Mouse (Mus musculus) kidney, postnatal 4 days (tissue): ENCODE results near the gene Acadm.

Source experiments
- DNase-seq, 2 experiments: peaks; one replicate each; pipeline ENCODE4 v3.0.0; 2021; ENCODE audit warnings: mixed read lengths in 2 of 2

Acadm gene

DNA sequence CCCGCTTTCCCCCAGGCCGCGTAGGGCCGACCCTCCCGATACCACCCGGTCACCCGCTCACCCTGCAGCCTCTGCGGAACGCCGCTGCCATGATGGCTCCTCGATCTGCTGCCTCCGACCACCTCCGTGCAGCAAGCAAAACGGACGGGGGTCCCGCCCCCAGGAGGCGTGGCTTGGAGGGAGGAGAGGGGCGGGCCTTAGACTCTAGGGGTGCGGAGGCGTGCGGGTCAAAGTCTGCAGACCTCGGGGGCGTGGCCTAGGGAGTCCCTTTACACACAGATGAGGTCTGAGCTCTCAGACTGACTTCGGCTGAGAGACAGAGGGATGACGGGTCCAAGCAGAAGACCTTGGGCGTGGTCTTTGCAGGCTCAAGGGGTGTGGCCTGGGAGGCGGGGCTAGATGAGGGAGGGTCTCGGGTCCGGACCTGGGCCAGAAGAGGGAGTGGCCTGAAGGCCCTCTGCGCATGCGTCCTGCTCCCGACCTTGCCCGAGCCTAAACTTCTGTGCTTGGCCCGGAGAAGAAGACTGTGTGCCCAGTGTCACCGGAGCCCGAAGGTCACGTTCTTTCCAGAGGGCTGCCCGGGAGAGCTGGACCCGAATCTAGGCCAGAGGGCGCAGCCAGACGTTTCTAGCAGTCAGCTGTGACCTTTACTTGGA is at the start of gene Acadm:
Gene Acadm, minus strand, starts transcription at position 298 of the 656 bp plus-strand sequence.
- peak; percentile 99 for DNase-seq

DNA sequence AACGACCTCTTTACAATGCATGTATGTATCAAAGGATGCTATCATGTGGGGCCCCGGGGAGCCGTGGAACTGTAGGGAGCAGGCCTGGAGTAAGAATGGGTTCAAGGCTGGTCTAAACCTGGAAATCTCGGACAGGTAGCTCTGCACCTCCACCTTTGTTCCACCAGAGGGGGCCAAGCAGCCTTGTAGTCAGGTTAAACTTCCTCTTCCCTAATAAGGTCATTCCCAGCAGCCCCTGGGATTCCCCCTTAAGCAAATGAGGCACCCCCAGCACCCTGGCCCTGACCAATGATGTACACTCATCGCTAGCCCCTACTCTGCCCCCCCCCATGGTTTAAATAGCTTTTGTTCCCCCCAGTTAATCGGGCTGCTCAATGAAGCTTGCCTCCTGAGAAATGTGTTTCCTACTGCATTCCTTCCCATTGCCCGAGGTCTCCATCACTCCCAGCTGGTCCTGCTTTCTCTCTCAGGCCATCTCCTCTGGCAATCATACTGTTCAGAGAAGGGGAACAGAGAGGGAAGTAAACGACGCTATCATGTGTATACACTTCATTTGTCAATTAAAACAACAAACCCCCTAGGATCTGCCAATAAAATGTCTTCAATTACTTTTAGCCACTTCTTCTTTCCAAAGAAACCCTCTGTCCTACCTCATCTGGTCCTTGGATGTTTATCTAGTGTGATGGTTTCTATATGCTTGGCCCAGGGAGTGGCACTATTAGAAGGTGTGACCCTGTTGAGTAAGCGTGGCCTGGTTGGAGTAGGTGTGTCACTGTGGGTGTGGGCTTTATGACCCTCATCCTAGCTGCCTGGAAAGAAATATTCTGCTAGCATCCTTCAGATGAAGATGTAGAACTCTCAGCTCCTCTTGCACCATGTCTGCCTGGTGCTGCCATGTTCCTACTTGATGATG is 40.3 kb upstream of the Acadm start:
- DNase-seq = peak; percentile 61 to 67

DNA sequence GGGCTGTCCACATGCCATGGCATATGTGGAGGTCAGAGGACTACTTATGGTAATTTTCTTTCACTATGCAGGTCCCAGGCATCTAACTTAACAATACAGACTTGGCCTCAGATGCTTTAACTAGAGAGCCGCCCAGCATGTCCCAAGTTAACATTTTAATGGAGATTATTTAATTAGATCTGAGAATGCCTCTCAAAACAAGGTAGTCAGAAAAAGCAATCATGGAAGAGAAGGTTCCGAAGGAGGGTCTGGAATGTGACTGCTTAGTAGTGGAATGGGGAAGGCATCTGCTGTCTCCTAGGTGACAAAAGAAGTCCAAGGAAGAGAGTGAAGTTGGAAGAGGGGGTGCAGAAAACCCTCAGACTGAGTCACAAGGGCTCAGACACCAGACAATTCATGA is 36.2 kb upstream of the Acadm start:
- no peak for DNase-seq

DNA sequence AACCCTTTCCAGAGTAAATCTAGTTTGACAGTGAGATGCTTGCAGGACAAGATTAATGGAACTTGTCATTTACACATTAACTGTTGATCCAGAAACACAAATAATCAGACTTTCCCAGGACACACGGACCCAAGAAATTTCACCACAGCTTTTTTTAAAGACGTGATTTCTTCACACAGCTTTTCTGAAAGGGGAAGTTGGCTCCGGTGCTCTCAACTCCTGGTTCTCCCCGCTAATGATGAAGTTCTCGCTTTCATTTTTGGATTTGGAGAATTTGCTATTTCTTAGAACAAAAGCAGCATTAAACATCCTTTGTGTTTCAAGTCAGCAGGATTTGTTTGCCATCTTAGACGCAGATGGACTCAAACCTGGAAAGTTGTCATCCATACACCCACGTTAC is 31.4 kb upstream of the Acadm start:
- no peak for DNase-seq

DNA sequence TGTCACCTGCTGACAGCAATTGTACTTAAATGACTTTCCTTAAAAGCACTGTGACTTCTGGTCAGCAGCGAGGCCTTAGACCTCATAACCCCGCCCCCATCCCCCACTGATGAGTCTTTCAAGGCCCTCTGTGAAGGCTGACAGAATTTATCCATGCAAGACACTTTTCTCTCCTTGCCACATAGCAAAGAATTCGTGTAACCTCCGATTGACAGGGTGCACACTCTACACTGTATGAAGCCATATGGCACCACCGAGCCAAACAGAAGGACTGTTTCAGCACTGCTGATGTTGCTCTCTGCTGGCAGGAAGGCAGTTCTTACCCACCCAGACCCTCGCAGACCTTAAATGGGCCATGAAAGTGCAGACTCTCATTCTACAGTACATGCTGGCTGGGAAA is 30.6 kb upstream of the Acadm start:
- DNase-seq = no peak

DNA sequence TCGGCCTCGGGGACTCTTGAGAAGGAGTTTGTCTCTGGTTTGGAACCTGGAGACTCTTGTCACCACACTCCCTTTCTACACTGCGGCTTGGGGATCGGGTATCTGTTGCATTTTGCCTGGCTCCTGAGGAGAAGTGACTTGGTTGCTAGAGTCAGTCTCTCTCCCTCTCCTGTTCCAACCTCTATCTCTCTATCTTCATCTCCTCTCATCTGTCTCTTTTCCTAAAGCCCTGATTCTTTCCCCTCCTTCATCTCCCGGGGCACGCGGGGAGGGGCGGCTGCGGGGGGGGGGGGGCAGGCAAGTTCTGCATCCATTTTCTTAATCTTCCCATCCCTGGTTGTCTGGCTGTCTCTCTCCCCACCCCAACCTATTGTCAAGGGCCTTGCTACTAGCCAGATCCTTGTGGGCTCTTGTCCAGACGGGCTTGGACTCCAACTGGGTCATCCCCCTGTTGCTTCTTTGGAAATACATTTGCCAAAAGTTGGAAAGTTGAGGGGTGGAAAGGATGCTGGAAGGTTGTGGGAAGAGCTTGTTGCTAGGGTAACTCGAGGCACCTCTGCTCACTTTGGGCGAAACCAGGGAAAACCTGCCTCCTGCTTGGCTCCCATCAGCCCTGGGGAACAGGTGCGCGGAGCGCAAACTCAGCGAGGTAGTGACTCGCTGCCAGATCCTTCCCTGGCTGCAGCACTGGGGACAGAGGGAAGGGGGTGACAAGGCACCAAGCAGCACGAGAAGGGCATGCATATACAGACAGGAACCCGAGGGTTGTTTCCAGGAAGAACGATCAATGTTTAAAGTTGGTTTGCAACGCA is 29.7 kb upstream of the Acadm start:
- no peak for DNase-seq

DNA sequence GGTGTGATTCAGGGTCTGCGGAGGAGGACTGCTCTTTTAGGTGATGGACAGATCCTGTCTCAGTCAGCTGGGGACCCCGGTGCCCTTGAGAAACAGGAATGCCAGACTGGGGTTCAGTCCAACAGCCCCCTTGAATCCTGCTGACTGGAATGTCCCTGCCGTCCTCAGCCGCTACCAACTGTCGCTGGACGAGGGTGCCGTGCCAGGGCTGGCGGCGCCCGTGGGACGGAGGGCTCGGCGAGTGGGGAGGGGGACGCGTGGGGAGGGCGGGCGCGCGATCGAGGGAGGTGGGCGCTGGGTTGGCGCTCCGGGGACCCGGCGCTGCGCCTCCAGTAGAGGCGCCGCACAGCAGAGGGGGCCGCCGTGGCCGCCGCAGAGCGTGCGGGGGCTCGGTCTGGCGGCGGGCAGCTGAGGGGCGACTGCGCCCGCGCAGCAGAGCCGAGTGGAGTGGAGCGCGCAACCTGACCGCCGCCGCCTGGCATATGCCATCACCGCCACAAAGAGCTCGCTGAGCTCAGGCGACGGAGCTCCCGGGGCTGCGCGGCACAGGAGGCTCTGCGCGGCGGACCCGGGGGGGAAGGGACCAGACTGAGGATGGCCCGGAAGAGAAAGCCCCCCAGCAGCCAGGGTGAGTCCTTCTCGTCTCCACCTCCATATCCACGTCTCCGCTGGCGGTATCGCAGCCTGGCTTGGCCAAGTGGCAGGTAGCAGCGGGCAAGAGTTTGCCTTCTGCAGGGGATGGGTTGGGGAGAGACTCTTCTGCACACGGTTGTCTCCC is 28.9 kb upstream of the Acadm start, which contains the start of gene Slc44a5:
Gene Slc44a5, plus strand, starts transcription at position 266 of the 778 bp plus-strand sequence.
- peak; percentile 46 to 64 for DNase-seq

DNA sequence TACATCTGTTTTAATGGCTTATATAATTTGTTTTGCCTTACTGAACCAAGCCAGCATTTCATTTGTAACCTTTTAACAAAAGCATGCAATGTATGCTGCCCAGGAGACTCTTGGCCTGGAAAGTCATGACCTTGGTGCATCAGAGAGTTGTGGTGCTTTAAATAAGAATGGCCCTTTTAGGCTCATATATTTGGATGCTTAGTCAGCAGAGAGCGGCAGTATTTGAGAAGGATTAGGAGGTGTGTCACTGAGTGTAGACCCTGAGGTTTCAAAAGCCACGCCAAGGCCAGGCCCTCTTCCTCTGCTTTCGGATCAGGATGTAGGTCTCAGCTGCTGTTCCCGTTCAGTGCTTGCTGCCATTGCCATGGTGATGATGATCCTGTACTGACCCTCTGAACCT is 25.0 kb upstream of the Acadm start:
- DNase-seq = no peak

DNA sequence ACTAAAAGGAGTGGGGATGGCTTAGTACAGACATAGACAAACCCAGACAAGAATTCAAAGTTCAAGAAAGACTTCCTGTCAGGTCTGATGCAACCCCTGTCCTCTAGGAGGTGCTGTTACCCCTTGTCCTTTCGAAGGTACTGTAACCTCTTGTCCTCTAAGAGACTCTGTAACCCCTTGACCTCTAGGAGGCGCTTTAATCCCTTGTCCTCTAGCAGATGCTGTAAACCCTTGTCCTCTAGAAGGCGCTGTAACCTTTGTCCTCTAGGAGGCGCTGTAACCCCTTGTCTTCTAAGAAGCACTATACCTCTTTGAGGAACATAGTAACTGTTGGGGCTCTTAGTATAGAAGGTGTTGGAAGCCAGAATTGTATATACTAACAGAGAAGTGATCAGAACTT is 24.1 kb upstream of the Acadm start:
- peak; percentile 52 to 65 for DNase-seq

DNA sequence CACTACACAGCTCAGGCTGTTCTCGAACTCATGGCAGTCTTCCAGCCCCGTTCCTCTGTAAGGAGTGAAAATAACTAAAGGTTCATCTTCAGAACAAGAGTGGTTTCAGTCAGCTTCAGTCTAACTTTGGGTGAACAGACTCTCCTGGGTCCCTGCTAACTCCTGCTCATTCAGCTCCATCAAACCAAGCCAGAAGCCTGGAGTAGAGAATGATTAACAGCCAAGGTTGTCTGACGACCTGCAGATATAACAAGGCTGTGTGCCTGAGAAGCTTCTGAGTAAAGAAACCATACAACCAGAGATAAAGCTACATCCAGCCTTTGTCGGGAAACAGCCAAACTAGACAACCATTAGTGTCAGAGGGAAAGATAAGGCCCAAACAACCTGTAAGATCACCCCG is 23.0 kb upstream of the Acadm start:
- DNase-seq = no peak

DNA sequence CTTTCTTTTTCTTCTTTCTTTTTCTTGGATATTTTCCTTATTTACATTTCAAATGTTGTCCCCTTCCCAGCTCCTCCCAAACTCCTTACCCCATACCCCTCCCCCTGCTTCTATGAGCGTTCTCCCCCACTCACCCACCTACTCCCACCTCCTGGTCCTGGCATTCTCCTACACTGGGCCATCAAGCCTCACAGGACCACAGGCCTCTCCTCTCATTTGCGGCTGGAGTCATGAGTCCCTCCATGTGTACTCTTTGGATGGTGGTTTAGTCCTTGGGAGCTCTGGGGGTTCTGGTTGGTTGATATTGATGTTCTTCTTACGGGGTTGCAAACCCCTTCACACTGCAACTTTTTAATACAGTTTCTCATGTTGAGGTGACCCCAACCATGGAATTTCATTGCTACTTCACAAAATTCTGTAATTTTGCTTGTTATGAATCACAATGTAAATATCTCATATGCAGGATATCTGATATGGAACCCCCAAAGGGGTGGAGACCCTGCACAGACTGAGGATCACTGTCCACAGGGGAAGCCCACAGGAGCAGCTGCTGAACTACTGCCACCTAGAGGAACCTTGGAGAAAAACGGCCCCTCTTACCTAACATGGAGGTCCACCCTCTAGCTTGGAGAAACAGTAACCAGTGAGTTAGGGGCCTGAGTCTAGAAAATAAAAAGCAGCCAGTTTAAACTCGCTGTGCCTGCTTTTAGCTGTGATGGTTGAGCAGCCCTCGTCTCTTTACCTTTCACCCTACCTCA is 17.4 kb upstream of the Acadm start:
- DNase-seq = peak in 1 of 2 experiments; percentile 38

DNA sequence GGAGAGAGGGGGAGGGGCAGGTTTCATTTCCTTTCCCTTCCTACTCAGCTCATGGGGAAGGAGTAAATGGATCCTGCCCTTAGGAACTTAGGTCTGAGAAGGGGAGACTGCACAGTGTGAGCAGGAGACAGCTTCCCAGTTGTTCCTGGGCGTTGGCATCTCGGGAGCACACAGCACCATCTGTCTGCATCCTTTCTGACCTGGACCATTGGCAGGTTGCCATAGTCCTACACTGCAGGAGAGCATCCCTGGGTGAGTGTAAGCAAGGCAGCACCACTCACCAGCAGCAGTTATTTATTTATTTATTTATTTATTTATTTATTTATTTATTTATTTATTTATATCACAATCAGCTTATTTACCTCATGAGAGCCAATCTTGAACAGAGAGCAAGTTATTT is 16.5 kb upstream of the Acadm start:
- DNase-seq = no peak

DNA sequence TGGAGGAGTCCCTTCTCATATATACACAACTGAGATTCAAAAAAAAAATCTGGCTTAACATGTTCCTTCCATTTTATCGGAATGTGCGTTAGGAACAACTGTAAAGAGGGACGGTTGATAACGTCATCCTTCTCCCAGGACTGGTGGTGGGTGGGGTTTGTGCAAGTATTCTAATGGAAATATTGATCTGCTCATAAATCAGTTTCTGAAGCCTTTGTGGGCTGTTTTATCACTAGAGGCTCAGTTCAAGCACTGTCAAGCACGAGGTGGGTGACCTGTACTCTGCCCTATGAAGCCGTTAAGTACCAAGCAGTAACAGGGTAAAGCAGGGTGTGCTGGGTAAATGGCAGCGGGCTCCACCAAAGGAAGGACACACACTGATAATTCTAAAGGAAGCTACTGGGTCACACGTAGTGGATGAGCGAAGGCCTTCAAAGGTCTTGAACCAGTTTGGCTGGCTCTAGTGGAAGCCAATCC is 15.3 kb upstream of the Acadm start:
- no peak for DNase-seq

DNA sequence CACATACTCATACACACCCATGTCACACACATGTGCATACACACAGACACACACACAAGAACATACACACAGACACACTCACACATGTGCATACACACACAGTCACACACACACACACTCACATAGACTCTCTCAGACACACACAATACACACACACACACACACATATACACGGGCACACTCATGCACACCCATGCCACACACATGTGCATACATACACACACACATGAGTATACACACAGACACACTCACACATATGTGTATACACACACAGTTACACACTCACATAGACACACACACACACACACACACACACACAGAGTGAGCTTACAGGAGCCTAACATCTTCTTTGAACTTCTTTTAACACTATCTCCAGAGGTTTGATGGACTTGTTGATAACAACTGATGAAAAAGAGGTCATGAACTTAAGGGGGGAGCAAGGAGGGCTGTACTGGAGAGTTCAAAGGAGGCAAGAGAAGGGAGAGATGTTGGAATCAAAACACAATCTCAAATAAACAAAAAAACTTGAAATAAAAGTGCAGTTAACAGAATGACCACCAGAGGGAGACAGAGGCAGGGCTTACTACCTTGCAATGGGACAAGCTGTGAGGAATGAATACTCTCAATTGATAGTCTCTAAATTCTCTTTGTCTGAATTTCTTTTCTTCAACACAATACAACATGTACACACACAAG is 14.8 kb upstream of the Acadm start:
- no peak for DNase-seq

DNA sequence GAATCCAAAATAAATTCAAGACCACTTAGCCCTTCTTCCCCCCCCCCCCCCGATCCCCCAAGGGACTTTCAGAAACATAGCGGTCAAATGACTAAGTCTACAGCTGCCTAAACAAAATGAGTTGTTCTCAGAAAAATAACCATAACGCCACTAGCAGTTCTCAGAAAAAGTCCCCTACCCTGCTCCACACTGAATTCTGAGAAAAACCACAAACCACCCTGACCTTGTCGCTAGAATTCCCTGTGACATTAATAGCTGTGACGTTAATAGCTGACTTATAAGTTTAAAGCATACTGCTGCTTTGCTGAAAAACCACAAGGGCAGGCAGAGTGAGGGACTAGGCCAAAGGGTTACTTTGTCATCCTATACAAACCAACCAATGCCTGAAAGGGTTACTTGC is 13.5 kb upstream of the Acadm start:
- DNase-seq = no peak

DNA sequence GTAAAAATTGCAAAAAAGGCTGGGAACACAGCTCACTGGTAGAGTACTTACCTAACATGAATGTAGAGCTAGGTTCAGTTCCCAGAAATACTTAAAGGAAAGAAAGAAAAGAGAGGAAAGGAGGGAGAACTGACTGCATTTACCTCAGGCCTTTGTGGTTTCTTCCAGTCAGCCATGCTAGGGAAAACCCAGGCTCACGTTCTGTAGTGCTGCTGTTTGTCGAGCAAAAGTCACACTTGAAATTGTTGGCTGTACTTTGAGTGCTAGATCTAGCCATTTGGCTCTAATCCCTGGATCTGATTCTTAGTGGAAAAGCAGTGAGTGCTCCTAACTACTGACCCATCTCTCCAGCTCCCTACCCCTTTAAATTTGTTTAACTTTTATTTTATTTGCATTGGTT is 3.7 kb upstream of the Acadm start:
- no peak for DNase-seq

DNA sequence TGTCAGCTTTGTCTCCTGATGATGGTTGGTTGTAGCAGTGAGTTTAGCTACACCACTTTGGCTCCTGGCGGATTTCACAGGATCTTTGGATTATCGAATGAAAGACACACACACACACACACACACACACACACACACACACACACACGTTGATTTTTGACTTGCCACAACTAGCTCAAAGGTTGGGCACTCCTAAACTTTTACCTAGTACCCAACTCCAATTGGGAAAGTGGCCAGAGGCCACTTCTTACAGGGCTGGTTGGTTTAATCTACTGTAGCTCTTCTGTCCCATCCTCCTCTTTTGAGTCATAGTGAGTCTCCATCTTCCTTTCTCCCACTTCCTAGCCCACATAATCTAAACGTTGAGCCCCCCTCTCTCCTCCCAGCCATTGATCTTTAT is 2.8 kb upstream of the Acadm start:
- DNase-seq = no peak

DNA sequence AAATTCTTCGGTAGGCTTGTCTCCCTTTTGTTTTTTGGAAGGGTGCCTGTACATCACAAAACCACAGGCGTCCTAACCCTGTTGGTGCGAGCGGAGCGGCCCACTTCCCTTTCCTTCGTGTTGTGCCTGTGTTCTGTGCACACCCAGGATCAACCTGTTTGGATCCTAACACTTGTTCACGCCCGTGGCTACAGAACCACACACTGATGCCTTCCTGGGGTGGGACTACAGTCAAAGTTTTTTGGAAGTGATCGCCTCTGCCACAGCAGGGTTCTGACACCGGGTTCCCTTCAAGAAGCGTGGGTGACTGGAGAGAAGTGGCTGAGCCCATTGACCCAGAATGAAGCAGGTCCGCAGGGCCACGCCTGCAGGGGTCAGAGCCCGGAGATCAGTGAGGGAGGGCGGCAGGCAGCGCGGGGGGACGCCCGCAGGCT is 514 bp downstream of the Acadm start:
- no peak for DNase-seq

DNA sequence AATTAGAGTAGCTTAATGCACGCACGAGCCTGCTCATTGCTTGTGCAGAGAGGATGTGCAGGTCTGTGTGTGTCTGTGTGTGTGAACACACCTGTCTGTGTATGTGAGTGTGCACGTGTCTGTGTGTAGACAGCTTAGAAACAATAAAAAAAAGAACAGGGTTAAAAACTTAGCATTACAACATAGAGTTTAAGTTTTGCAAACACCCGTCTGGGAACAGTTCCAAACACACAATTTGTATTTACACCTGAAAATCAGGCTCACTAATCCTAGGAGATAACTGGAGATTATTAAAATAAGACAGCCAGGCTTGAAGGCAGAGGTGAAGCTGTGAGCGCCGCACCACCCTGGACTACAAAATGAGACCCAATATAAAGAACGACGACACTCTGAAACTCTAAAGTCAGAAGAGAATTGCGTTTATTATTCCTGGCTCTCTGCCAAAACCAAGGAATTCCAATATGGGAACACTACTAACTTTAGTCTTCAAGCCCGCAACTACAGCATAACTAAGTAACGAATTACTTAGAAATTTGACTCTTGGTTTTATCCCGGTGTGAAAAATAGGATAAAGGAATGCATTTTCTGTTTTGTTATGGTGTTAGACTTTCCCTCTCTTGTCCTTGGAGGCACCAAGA is 1.3 kb downstream of the Acadm start:
- DNase-seq = no peak

DNA sequence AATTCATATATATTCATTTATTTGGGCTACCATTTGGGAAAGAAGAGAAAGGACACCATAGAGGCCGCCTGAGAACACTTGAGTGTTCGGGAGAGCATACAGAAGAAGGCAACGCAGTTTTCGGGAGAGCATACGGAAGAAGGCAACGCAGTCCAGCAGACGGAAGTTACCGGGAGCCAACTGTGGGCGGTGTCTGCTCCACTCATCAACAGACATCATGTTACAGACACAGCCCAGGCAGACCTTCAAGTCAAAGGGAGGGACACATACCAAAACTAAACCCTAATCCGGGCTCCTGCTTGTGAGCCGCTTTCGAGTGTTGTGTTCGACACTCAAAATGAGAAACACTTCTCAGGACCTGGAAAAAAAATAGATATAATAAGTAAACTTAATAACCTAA is 2.8 kb downstream of the Acadm start:
- no peak for DNase-seq
